Mouse (Mus musculus): ENCODE results near the gene Kif3b. TPM values are rescaled to one million over a fixed set of nuclear protein-coding genes. Genes with fewer than 3 reads are reported as not detected.
"Not testable (repeated sequence)": the region's sequence is repeated elsewhere in the genome, so short reads cannot be mapped to it uniquely, and the experiment has no call there.

Gene Kif3b
- total RNA-seq, 2 experiments from 2014 or later: 7.3 to 8.9 TPM

DNA sequence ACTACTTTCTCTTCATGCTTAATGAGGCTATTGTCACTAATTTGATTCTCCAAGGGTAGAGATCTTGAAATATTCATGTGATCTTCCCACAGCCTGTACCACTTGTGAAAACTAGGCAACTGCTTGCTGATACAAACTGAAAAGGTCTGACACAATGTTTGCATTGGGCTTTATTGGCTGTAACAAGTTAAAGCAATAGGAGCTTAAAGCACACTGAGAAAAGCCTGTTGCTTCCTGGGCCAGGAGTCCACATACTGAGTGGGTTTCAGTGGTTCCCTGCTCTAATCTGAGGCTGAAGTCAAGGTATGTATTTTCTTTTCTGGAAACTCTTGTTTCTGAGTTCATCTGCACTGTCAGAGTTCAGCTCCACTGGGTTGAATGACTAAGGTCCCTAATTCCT, 52.0 kb downstream of the Kif3b start:
- DNase-seq: no peak
- intact Hi-C loops (cut with DNase I): loop anchor here (5.0 kb wide), 1 partner anchor 101 kb away; the partner anchor contains the start of genes Plagl2 and Pofut1

GRCm38 (mm10) chr2:153345071-153345453, 53.8 kb downstream of the Kif3b start:
- intact Hi-C loops (cut with DNase I): loop anchor here (2.0 to 5.0 kb wide), 3 partner anchors 47 to 183 kb away; partner anchors contain the start of gene Tm9sf4
- DNase-seq: no peak

DNA sequence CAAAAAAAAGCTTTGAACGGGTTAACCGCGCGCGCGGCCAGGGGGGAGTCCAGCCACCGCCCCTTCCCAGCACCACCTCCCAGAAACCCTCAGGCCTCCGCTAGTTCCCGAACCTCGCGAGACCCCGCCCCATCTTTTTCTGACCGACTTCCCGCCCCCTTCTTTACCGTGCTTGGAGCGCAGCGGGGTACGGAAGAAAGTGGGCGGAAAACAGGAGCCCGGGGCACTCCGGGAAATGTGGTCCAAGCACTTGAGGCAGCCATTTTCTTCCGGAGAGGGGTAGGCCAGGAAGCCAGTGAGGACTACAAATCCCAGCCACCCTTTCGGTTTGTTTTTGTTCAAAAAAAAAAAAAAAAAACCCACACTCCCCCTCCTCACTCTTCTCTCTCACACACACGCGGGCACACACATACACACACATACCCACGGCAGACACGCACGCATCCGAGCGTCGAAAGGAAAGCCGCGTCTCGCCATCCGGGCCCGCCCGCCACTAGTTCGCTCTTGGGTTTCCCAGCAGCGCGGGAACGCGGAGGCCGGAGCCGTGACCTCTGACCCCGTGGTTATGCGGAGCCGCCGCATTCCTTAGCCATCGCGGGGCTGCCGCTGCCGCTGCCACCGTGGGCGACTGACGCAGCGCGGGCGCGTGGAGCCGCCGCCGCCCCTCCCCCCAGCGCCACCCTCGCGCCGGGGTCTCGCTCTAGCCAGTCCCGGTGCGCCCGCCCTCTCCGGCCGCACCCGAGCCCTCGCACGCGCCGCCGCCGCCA, 54.4 kb downstream of the Kif3b start, which contains the start of gene Asxl1:
Gene Asxl1, plus strand, starts transcription at position 376 of the 767 bp plus-strand sequence.
- intact Hi-C loops (cut with DNase I): loop anchor here (2.0 to 5.0 kb wide), 3 partner anchors 47 to 183 kb away; partner anchors contain the start of gene Tm9sf4

DNA sequence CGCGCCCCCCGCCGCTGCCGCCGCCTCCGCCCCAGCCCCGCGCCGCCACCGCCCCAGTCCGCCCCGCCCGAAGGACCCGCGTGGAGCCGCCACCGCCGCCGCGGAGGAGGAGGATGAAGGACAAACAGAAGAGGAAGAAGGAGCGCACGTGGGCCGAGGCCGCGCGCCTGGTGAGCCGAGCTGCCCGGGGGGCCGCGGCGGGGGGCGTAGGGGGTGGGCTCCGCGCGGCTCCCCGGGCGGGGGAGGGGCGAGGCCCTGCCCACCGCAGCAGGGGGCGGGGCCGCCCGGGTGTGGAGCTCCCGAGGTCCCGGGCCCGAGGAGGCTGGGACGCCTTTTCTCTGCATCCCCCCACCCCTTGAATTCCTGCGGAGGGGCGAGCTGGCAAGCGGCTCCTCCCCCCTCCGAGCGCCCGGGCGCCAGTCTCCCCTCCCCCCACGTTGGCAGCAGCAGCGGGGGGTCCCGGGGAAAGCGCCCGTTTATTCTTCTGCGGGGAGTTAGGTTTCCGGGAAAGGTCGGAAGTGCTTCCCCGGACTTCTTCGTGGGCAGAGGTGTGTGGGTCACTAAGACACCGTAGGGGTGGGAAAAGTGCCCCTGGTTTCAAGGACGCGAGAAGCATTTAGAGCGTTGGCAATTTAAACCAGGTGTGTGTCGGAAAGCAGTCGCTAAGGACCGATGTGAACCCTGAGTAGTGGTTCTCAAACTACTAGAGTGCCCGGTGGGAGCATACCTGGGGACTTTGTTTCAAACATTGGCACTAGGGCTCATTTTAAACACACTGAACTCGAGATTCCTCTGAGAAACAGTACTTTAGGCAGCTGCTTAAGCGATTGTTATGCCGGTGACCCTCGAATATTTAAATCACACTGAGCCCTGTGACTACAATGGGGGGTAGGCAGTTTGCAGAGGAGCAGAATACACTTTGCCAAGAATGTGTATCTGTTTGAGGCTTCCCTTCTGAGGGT, 55.3 kb downstream of the Kif3b start:
- DNase-seq: peak; percentile 70 to 73
- intact Hi-C loops (cut with DNase I): loop anchor here (5.0 kb wide), 2 partner anchors 46 to 184 kb away; partner anchors contain the start of gene Tm9sf4

More for the DNA sequence above, 54.4 kb downstream of the Kif3b start, which contains the start of gene Asxl1:
- peak; percentile 88 to 92 for DNase-seq

GRCm38 (mm10) chr2:153347183-153347781, 56.1 kb downstream of the Kif3b start:
- intact Hi-C loops (cut with DNase I): loop anchor here (5.0 kb wide), 2 partner anchors 45 to 185 kb away; partner anchors contain the start of gene Tm9sf4
- DNase-seq: peak in 1 of 2 experiments; percentile 17

DNA sequence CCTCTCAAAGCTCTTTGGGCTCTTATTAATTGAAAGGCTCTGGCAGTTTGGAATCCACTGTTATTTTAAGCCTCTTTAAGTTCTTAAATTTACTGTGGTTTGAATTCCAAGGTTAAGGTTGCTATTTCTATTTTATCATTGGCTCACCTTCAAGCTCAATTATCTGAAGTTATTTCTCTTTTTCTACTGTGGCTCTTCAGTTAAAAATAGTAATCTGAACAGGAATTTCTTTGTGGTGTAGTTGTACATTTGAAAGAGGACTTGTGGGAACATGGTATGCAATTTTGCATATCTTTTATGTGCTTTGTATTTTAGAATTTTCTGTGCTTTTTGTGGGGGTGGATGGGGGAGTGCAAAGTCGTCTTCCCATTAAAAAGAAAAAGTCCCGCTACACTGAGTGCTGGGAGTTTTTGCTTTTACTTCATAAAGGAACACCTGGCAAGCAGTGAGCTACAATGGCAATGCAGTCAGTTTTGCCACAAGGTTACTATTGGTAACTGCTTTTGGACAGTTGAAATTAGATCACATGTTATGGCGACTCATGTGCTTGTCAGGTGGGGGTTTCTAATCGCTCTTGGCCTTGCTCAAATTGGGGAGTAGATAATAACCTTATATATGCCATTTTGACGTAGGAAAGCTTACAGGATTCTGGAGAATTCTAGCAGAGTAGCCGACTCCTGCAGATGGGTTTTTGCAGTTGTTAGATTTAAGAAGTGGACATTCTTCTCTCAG, 57.1 kb downstream of the Kif3b start:
- no peak for DNase-seq
- intact Hi-C loops (cut with DNase I): loop anchor here (5.0 kb wide), 2 partner anchors 44 to 186 kb away; partner anchors contain the start of gene Tm9sf4

GRCm38 (mm10) chr2:153350552-153351181, 59.5 kb downstream of the Kif3b start:
- intact Hi-C loops (cut with DNase I): loop anchor here (2.0 kb wide), 1 partner anchor 94 kb away; no protein-coding TSS in a partner anchor
- peak in 1 of 2 experiments; percentile 26 for DNase-seq

DNA sequence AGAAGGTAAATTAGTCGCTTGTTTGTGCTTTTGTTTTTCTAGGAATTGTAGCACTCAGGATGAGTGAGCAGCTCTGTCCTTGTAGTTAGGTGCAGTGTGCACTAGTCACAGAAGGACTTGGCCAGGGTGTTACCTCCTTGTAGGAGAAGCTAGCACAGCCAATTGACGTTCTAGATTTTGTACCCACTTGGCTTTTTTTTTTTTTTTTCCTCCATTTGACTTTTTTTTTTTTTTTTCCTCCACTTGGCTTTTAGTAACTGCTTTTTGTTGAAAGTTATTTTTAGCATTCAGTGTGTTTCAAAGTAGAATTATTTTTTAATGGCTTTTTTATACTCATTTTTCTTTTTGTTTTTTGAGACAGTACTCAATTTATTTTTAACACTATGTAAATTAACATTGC, 63.4 kb downstream of the Kif3b start:
- intact Hi-C loops (cut with DNase I): no loop called here
- no peak for DNase-seq

GRCm38 (mm10) chr2:153356784-153357183, 65.6 kb downstream of the Kif3b start:
- intact Hi-C loops (cut with DNase I): no loop called here

GRCm38 (mm10) chr2:153361101-153361710, 70.0 kb downstream of the Kif3b start:
- no peak for DNase-seq
- intact Hi-C loops (cut with DNase I): no loop called here

More at GRCm38 (mm10) chr2:153356784-153357183, 65.6 kb downstream of the Kif3b start:
- DNase-seq: no peak

DNA sequence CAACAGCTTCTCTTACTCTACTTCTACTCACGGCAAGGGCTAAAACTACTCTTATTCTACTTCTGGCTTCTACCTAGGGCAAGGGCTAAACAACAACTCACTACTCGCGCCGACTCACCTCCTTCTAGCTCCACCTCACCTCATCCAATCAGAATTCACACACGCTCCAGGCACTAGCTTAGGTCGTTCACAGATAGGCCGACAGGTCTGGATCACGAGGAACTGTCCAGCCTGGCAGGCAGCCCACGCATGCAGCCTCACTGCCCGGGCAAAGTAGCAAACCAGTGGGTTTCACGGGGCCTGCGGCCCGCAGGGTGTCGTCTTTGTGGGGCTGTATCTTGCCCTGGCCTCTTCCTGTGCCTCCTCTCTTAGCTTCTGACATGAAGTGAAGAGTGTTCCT, 73.3 kb downstream of the Kif3b start:
- not testable (repeated sequence) for DNase-seq

GRCm38 (mm10) chr2:153370871-153371270, 79.7 kb downstream of the Kif3b start:
- no peak for DNase-seq
- intact Hi-C loops (cut with DNase I): no loop called here

More for the DNA sequence above, 73.3 kb downstream of the Kif3b start:
- intact Hi-C loops (cut with DNase I): not testable (repeated sequence)

- intact Hi-C loops (cut with DNase I): no loop called here
- no peak for DNase-seq
Observed at GRCm38 (mm10) chr2:153375380-153375779, 84.2 kb downstream of the Kif3b start.

DNA sequence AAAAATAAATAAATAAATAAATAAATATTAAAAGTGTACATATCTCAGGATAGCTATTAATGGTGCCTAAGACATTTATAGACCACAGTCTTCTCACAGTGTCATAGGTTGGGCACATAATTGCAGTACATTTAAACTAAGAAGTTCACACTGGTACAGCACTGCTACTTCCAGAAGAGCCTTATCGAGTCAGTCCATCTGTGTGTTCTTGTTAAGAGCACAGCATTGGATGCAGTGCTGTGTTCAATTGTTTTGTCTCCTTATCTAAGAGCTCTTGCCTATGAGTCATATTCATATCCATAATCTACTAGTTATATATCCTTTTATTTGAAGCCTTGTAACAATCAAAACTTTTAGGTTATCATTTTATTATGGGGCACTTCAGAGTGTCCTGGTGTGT, 89.3 kb downstream of the Kif3b start:
- intact Hi-C loops (cut with DNase I): no loop called here

More for the DNA sequence above, 89.3 kb downstream of the Kif3b start:
- no peak for DNase-seq
